Mouse (Mus musculus) ES-Bruce4 (cell line): Measurements from ENCODE around the gene Rad50.

Experiments used
- CTCF ChIP-seq: IDR thresholded peaks from one replicate; pipeline ENCODE4 v1.8.1; 2011; ENCODE audit warnings: low read depth, low read length
- EP300 ChIP-seq: IDR thresholded peaks from 2 replicates; pipeline ENCODE4 v1.6.1; 2011; ENCODE audit warnings: low read depth, low read length; ENCODE audit not compliant: insufficient read depth

- TF ChIP-seq EP300 (no peak), CTCF (no peak)
Observed at GRCm38 (mm10) chr11:53637046-53637802, 69.9 kb downstream of the Rad50 start.
